Mouse (Mus musculus): Measurements from ENCODE around the gene Usp28.

- TF ChIP-seq ZC3H11A (IDR thresholded peaks at IDR 0.05; ENCODE audit: borderline replicate concordance, low read depth, low read length) (no peak), ZNF384 (IDR thresholded peaks at IDR 0.05; ENCODE audit: low read depth, low read length) (no peak), HCFC1 (IDR thresholded peaks at IDR 0.05; ENCODE audit: borderline replicate concordance, insufficient read depth, low read length) (no peak), CHD2 (IDR thresholded peaks at IDR 0.05; ENCODE audit: low read depth, low read length) (no peak)
Measured at GRCm38 (mm10) chr9:48985708-48986088, 523 bp downstream of the Usp28 start.
